Mouse (Mus musculus) stomach, postnatal 0 days (tissue): Measurements from ENCODE around the gene Frmd4b. TPM values are rescaled to one million over a fixed set of nuclear protein-coding genes. Genes with fewer than 3 reads are reported as not detected.
A peak's percentile ranks its signal among the peaks of the same experiment; 100 is the strongest.

Source experiments
- ATAC-seq: fragments of 200-750 bp; cut with Nextera tagmentation; 2 replicates; pipeline ENCODE4 v1.8.0; 2017; ENCODE audit not compliant: low FRiP score, low TSS enrichment
- DNase-seq: peaks from one replicate; pipeline ENCODE4 v3.0.0-alpha.2; 2016; ENCODE audit warnings: low spot score
- H3K27ac ChIP-seq: fragments of 300-500 bp; sonication (generic); replicated peaks from 2 replicates; pipeline ENCODE4 v1.5.1; 2014; ENCODE audit warnings: mild to moderate bottlenecking, control low read depth
- H3K27me3 ChIP-seq: fragments of 300-500 bp; sonication (generic); 2 replicates; pipeline ENCODE4 v1.6.1; 2014; ENCODE audit warnings: low read length; ENCODE audit not compliant: control insufficient read depth, insufficient read depth
- H3K36me3 ChIP-seq: fragments of 300-500 bp; sonication (generic); 2 replicates; pipeline ENCODE4 v1.6.1; 2014; ENCODE audit warnings: low read length, mixed read lengths; ENCODE audit not compliant: control insufficient read depth, insufficient read depth
- H3K4me1 ChIP-seq: fragments of 300-500 bp; sonication (generic); replicated peaks from 2 replicates; pipeline ENCODE4 v1.6.1; 2014; ENCODE audit warnings: antibody characterized with exemption; ENCODE audit not compliant: control insufficient read depth, insufficient read depth
- H3K4me2 ChIP-seq: fragments of 300-500 bp; sonication (generic); replicated peaks from 2 replicates; pipeline ENCODE4 v1.6.1; 2014; ENCODE audit warnings: low read depth, mild to moderate bottlenecking, control low read depth, moderate library complexity
- H3K4me3 ChIP-seq: fragments of 300-500 bp; sonication (generic); 2 replicates; pipeline ENCODE4 v1.5.1; 2014; ENCODE audit warnings: low read depth, low read length, control low read depth
- H3K9ac ChIP-seq: fragments of 300-500 bp; sonication (generic); 2 replicates; pipeline ENCODE4 v1.6.1; 2014; ENCODE audit warnings: mild to moderate bottlenecking, low read length, control low read depth, mixed read lengths
- H3K9me3 ChIP-seq: fragments of 300-500 bp; sonication (generic); 2 replicates; pipeline ENCODE4 v1.6.1; 2016; ENCODE audit warnings: low read length; ENCODE audit not compliant: control insufficient read depth
- CTCF ChIP-seq: IDR thresholded peaks from 2 replicates; pipeline ENCODE4 v1.5.1; 2016; ENCODE audit warnings: antibody characterized with exemption, low read depth, mild to moderate bottlenecking, moderate library complexity
- EP300 ChIP-seq: optimal IDR thresholded peaks from 2 replicates; pipeline ENCODE3; 2016; ENCODE audit warnings: antibody characterized with exemption
- WGBS: fragments of 180-500 bp; shearing (Covaris S2); extraction: QIAGEN DNeasy Blood & Tissue Kit; methylation state at CpG from one replicate; pipeline ENCODE4 v1.1.7; 2014; 5-methylcytosine and 5-hydroxymethylcytosine counted together
- polyA plus RNA-seq: library from polyadenylated mRNA; unstranded; fragments of >200 nt; fragmentation: Nextera tagmentation; extraction: Ambion mirVana; gene quantifications from 2 replicates; pipeline ENCODE4 v1.2.1, GENCODE M21; 2015

The Frmd4b gene
- polyA plus RNA-seq, 1 experiment from 2014 or later = 11.2 TPM

DNA sequence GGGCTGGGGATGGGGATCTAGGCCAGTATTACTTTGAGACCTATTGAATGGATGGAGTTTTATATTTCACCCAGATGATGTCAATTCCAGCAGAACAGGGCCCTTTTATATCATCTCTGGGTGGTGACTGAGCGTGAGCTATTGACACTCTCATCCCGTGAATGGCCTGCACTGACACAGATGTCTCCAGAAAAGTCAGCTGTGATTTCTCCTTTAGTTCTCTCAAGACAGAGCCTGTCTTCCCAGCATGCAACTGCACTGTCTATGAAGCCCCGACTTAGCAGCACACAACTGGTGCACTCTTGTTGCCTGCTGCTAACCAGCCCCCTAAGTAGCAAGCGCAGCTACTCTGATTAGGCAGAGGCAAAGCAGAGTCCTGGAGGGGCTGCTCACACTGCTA, 182.6 kb downstream of the Frmd4b start:
- TF ChIP-seq EP300 (no peak), CTCF (no peak)
- no peak for ATAC-seq
- no peak overlapping the region for H3K27ac ChIP-seq
- no peaks in the 10 kb centered on the region for H3K27me3 ChIP-seq
- DNase-seq = no peak
- no peaks in the 10 kb centered on the region for H3K36me3 ChIP-seq
- no peak overlapping the region for H3K9ac ChIP-seq
- no peak overlapping the region for H3K4me2 ChIP-seq
- no peaks in the 10 kb centered on the region for H3K9me3 ChIP-seq
- H3K4me3 ChIP-seq = no peak overlapping the region
- no peaks in the 10 kb centered on the region for H3K4me1 ChIP-seq
- 82% methylated on average over 4 of the region's 4 CpGs for WGBS

DNA sequence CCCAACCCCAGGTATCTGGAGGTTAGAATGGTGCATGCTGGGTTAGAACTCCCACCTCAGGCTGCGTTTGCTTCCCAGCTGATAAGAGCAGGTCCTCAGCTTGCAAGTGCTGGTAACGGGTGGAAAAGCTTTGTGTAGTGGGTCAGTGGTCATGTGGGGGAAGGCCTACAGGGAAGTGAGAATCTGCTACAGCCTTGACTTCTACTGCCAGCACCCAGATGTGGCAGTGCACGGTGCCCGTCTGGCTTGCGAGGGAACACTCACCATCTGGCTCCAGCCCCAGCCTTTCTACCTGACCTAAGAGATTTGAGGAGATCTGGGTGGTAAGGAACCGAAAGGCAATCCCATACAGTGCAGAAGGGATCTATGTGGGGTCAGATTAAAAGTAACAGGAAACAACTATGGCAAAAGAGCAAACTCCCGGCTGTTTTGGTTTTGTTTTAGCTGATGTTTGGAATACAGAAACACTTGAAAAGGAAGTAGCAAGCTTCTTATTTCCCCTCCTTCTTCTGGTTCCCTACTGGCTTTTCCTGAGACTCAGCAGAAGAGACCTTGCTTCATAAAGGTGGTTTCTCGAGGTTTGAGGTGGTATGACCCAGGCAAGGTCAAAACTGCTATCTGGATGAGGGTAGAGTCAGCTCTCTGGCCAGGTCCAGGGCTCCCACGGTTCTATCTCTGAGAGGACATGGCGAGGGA, 185.9 kb downstream of the Frmd4b start:
- ATAC-seq (no peak), DNase-seq (no peak)
- no peak overlapping the region for H3K27ac ChIP-seq
- 76% methylated on average over 10 of the region's 10 CpGs for WGBS
- H3K4me3 ChIP-seq = no peak overlapping the region
- H3K9ac ChIP-seq = no peak overlapping the region
- no peaks in the 10 kb centered on the region for H3K9me3 ChIP-seq
- no peaks in the 10 kb centered on the region for H3K4me1 ChIP-seq
- H3K27me3 ChIP-seq = no peaks in the 10 kb centered on the region
- no peak overlapping the region for H3K4me2 ChIP-seq
- TF ChIP-seq CTCF = no peak
- TF ChIP-seq EP300 = no peak
- H3K36me3 ChIP-seq = no peaks in the 10 kb centered on the region

DNA sequence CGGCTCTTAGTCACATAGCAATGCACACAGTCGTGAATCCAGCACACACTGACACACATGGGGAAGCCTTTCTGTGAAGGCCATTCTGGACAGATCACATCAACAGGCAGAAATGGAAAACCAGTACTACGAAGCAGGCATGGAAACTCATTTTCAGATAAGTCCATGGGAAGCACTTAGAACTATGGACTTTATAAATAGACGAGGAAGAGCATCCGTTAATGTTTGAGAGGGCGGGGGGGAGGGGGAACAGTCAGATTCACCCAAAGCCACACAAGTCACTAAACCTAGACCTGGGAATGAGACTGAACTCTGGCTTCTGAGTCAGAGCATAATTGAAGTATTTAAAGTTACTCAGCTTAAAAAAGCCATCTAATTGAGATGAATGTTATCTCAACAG, 186.8 kb downstream of the Frmd4b start:
- no peaks in the 10 kb centered on the region for H3K9me3 ChIP-seq
- no peaks in the 10 kb centered on the region for H3K4me1 ChIP-seq
- no peaks in the 10 kb centered on the region for H3K36me3 ChIP-seq
- WGBS = 52% methylated on average over 6 of the region's 6 CpGs
- H3K4me2 ChIP-seq = no peak overlapping the region
- no peak for TF ChIP-seq CTCF
- no peak for TF ChIP-seq EP300
- H3K9ac ChIP-seq = no peak overlapping the region
- H3K4me3 ChIP-seq = no peak overlapping the region
- no peaks in the 10 kb centered on the region for H3K27me3 ChIP-seq
- no peak for DNase-seq
- H3K27ac ChIP-seq = no peak overlapping the region
- no peak for ATAC-seq

DNA sequence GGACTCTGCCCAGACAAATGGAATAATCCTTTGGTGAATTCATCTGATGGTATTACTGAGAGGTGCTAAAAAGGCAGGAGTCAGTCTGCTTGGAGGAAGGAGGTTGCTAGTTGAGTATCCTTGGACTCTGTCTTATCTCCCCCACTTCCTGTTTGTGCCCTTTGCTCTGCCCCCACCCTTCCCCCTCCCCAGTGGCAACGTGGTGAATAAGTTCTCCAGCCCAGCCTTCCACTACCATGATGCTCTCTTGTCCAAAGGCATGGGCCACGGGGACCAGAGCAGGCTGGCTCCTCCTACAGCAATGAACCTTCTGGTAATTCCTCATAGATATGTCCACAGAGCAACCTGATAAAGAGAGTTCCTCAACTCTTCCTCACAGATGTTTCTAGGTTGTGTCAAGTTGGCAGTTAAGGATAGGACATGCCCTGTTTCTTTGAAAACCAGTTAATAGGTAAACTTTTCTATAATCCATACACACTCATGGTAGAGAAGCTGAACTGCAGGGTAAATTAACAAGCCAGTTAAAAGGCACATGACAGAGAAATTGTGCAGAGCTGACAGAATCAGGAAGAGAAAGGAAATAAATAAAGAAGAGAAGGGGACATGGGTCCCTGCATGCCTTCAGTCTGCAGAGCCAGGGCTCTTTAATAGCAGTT, 187.5 kb downstream of the Frmd4b start:
- Histone ChIP-seq H3K27me3 (no peaks in the 10 kb centered on the region), H3K9me3 (no peaks in the 10 kb centered on the region), H3K9ac (no peak overlapping the region), H3K4me1 (no peaks in the 10 kb centered on the region), H3K4me3 (no peak overlapping the region), H3K4me2 (no peak overlapping the region), H3K27ac (no peak overlapping the region), H3K36me3 (no peaks in the 10 kb centered on the region)
- 20% methylated on average over 2 of the region's 2 CpGs for WGBS
- TF ChIP-seq EP300 (no peak), CTCF (no peak)
- DNase-seq (no peak), ATAC-seq (no peak)

DNA sequence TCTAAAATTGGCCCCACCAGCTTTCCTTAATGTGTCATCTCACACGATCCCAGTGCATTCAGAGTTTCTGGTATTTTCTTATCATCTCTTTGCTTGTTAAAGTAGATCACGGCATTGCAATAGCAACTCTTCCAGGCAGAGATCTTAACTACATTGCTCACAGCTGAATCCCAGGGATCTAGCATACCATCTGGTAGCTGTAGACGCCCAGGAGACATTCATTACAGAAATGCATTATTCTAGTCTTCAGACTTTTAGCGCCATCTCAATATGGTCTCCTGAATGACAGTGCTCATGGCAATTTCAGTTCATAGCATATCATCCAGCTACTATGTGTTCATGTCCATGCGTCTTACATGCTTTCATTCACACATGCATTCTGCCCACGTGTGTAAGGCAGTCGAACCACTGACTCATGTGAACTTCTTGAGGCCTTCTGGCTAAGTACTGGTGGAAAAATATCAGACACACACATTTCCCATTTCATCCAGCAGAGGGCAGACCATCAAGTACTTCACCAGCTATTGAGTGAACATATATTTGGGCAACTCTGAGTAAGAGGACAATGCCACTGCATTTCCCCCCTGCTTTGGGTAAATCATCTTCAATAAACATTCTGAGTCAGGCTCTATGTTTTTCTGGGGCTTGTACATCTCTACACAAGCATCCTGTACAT, 197.4 kb downstream of the Frmd4b start:
- 60% methylated on average over 7 of the region's 7 CpGs for WGBS
- Histone ChIP-seq H3K4me3 (no peak overlapping the region), H3K4me1 (no peaks in the 10 kb centered on the region), H3K27ac (no peak overlapping the region), H3K36me3 (no peaks in the 10 kb centered on the region), H3K9me3 (no peaks in the 10 kb centered on the region), H3K9ac (no peak overlapping the region), H3K4me2 (no peak overlapping the region), H3K27me3 (no peaks in the 10 kb centered on the region)
- DNase-seq (peak; percentile 79), ATAC-seq (no peak; the same call in 1 of the 2 replicates)
- peak; percentile 93 for TF ChIP-seq CTCF
- no peak for TF ChIP-seq EP300
